Mouse (Mus musculus) kidney, adult 2 months (tissue): ENCODE data around the gene Akap2. TPM values are rescaled to one million over a fixed set of nuclear protein-coding genes. Genes with fewer than 3 reads are reported as not detected.

Experiments used
- DNase-seq: peaks from one replicate; pipeline ENCODE4 v3.0.0; 2021
- H3K27ac ChIP-seq: fragments of 200-500 bp; 2 replicates; pipeline ENCODE4 v1.5.1; 2012; ENCODE audit warnings: low read depth, low read length, control low read depth, inconsistent platforms; ENCODE audit not compliant: insufficient read depth
- H3K27me3 ChIP-seq: fragments of 200-500 bp; replicated peaks from 2 replicates; pipeline ENCODE4 v1.6.1; 2012; ENCODE audit warnings: mild to moderate bottlenecking, moderate library complexity, low read length, inconsistent platforms; ENCODE audit not compliant: control insufficient read depth, insufficient read depth
- H3K36me3 ChIP-seq: fragments of 200-500 bp; 2 replicates; pipeline ENCODE4 v1.6.1; 2012; ENCODE audit warnings: mild to moderate bottlenecking, moderate library complexity, low read length, inconsistent platforms; ENCODE audit not compliant: control insufficient read depth, insufficient read depth
- H3K4me1 ChIP-seq: fragments of 200-500 bp; 2 replicates; pipeline ENCODE4 v1.6.1; 2011; ENCODE audit warnings: low read length; ENCODE audit not compliant: control insufficient read depth, insufficient read depth
- H3K4me3 ChIP-seq: fragments of 200-500 bp; 2 replicates; pipeline ENCODE4 v1.5.1; 2011; ENCODE audit warnings: mild to moderate bottlenecking, low read depth, low read length, control low read depth; ENCODE audit not compliant: insufficient read depth
- CTCF ChIP-seq: fragments of 200-500 bp; conservative IDR thresholded peaks from 2 replicates; pipeline ENCODE4 v1.5.1; 2011; ENCODE audit warnings: low read depth, mild to moderate bottlenecking, control low read depth, low read length, moderate library complexity, mixed read lengths; ENCODE audit not compliant: insufficient read depth, insufficient read length
- POLR2A ChIP-seq: fragments of 200-500 bp; IDR thresholded peaks from one replicate; pipeline ENCODE4 v1.6.1; 2011; ENCODE audit warnings: low read depth, low read length, control low read depth
- WGBS: fragments of 180-500 bp; shearing (Covaris S2); methylation state at CpG from one replicate; pipeline ENCODE4 v1.1.7; 2018; 5-methylcytosine and 5-hydroxymethylcytosine counted together
- polyA plus RNA-seq: library from polyadenylated mRNA; depleted of rRNA; stranded (reverse); fragments of >200 nt; gene quantifications from 2 replicates; pipeline ENCODE4 v1.2.3, GENCODE M21; 2012

The Akap2 gene
- polyA plus RNA-seq, 1 experiment = 126 TPM

DNA sequence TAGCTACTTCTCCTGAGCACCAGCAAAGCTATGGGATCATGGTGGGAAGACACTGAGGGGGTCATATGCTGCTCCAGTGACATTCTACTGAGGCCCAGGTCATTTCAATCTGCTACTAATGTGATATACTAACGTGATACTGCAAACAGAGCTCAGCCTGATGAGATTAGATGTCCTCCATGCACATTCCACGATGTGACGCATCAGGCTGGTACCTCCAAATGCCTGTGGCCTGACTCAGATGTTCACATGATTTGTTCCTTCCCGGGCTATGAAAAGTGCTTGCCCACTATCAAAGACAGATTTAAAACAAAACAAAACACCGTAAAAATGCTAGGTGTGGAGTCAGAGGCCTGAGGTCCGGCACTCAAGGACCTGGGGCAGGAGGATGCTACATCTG is 87.4 kb downstream of the Akap2 start:
- Histone ChIP-seq H3K4me3 (no peak overlapping the region), H3K36me3 (no peaks in the 10 kb centered on the region), H3K27me3 (no peaks in the 10 kb centered on the region), H3K4me1 (peaks cover 10% of the 10 kb centered on the region), H3K27ac (no peak overlapping the region)
- no peak for TF ChIP-seq POLR2A
- no peak for TF ChIP-seq CTCF
- no peak for DNase-seq
- 30% methylated on average over 6 of the region's 6 CpGs for WGBS

DNA sequence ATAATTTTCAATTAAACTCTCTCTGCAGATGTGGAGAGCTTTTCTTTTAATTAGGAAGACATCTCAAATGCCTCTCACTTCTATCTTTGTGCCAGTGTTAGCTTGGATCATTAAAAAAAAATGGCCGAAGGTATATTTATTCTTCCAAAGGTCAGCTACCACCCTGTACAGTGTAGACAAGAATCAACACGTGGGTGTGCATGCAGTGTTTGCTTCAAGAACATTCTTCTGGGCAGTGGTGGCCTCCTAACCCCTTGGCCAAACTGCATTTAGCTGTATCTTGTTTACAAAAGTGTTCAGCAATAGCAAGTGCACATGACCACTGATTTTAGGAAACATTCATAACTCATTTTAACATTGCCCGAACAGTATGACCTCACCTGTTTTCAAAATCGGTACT is 92.0 kb downstream of the Akap2 start:
- H3K4me1 ChIP-seq = peaks cover 2% of the 10 kb centered on the region; the same call in 1 of the 2 replicates
- H3K36me3 ChIP-seq = no peaks in the 10 kb centered on the region
- no peak overlapping the region for H3K4me3 ChIP-seq
- no peak for TF ChIP-seq CTCF
- TF ChIP-seq POLR2A = no peak
- H3K27ac ChIP-seq = no peak overlapping the region
- no peaks in the 10 kb centered on the region for H3K27me3 ChIP-seq
- 34% methylated on average over 4 of the region's 4 CpGs for WGBS
- DNase-seq = no peak

DNA sequence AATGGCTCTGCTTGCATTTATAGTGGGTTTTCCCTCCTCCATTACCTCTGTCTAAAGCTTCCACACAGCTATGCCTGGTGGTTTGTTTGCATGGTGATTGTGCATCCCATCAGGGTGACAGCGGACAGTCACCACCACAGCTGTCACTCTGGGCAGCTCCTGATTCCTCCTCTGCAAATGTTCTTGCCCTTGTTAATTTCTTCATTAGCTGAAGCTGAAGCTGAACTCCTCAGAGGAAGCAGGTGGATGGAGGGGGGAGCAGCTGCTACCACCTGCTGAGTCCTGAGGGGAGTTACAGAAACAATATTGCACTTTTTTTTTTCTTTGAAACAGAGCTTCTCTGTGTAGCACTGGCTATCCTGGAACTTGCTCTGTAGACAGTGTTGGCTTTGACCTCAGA is 94.6 kb downstream of the Akap2 start:
- H3K27ac ChIP-seq = peak overlapping the region; percentile 73; the same call in 1 of the 2 replicates
- no peak overlapping the region for H3K4me3 ChIP-seq
- no peaks in the 10 kb centered on the region for H3K36me3 ChIP-seq
- 93% methylated on average over 1 of the region's 1 CpGs for WGBS
- no peak for DNase-seq
- TF ChIP-seq POLR2A (no peak), CTCF (no peak)
- peaks cover 7% of the 10 kb centered on the region for H3K4me1 ChIP-seq
- H3K27me3 ChIP-seq = no peaks in the 10 kb centered on the region

DNA sequence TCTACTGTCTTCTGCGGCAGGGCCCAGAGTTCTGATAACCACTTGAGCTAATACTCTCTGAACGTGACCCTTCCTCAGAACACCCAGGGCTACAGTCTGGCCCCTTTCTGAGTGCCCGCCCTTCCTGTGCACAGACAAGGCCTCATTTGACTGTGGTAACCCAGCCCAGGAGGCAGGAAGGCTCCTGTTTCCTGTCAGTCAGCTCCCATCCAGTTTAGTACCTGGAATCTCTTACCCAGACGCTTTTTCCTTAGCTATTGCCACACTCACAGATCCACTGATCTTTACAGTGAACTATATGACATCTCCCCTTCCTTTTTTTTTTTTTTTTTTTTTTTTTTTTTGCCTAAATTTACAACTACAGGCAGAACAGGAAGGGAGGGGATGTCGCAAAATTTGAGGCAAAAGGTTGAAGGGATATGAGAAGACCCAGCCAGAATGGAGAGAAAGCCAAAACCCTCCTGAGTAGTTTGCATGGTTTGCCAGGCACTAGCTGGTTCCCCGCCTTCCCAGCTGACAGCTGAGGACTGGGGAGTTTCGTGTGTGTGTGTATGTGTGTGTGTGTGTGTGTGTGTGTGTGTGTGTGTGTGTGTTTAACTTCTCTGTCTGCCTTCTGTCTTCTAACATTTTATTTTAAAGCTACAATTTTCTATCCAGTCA is 95.6 kb downstream of the Akap2 start:
- H3K27me3 ChIP-seq = no peaks in the 10 kb centered on the region
- no peak overlapping the region for H3K4me3 ChIP-seq
- DNase-seq = peak; percentile 74
- peaks cover 7% of the 10 kb centered on the region for H3K4me1 ChIP-seq
- H3K36me3 ChIP-seq = no peaks in the 10 kb centered on the region
- no peak for TF ChIP-seq POLR2A
- no peak for TF ChIP-seq CTCF
- 49% methylated on average over 7 of the region's 7 CpGs for WGBS
- H3K27ac ChIP-seq = peak overlapping the region; percentile 73

DNA sequence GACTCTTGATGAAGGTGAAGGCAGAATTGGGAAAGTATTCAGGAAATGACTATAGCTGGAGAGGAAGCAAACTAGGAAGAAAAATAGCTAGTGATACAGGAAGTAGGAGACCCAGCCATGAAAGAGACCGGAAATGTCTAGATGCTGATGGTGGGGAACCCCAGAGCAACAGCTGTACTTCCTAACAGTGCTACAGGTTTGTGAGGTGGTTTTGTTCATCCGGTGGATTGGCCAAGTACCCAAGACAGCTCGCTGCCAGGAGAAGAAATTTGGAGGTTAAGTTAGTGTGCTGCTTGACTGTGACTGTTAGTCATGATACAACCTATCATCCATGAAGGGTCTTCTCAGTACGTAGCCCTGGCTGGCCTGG is 96.1 kb downstream of the Akap2 start:
- H3K27me3 ChIP-seq = no peaks in the 10 kb centered on the region
- TF ChIP-seq POLR2A (no peak), CTCF (no peak)
- no peak overlapping the region for H3K4me3 ChIP-seq
- no peaks in the 10 kb centered on the region for H3K36me3 ChIP-seq
- 69% methylated on average over 4 of the region's 4 CpGs for whole genome bisulfite sequencing
- peaks cover 7% of the 10 kb centered on the region for H3K4me1 ChIP-seq
- peak overlapping the region; percentile 42 for H3K27ac ChIP-seq
- no peak for DNase-seq

DNA sequence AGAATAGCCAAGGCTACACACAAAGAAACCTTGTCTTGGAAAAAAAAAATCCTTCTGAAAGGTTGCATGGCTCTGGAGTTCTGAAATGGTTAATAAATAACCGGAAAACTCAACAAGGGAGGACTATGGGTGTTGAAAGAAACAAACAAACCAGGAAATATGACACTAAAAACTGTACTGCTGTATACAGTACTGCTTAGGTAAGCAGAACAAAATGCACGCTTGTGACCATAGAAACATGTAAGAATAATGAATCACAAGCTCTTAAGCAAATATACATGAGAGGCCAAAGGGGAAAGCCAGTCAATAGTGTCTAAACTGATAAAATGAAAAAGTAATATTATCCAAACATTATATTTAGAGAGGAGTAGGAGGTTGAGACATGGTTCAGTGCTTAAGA is 97.9 kb downstream of the Akap2 start:
- Histone ChIP-seq H3K27ac (no peak overlapping the region), H3K4me1 (peaks cover 7% of the 10 kb centered on the region), H3K36me3 (no peaks in the 10 kb centered on the region), H3K4me3 (no peak overlapping the region), H3K27me3 (no peaks in the 10 kb centered on the region)
- TF ChIP-seq POLR2A = no peak
- no peak for TF ChIP-seq CTCF
- DNase-seq = peak; percentile 50
- 37% methylated on average over 2 of the region's 2 CpGs for WGBS

DNA sequence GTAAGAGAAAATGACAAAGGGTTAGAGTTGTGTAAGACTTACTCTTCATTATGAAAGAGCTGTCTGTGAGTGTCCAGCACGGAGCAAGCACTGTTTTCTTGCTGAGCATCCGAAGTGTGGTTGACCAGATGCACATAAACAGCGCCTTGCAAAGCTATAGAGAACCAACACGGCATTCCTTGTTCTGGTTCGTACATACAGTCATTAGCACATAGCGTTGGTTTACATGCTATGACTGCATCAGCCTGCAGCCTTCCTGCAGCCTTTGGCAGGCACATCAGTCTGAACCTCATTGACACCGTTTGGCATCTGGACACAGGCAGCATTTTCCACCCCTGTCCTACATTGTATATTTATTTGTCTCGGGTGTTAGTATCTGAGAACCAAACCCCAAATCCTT is 98.7 kb downstream of the Akap2 start:
- H3K27ac ChIP-seq = no peak overlapping the region
- no peaks in the 10 kb centered on the region for H3K27me3 ChIP-seq
- peaks cover 7% of the 10 kb centered on the region for H3K4me1 ChIP-seq
- H3K36me3 ChIP-seq = no peaks in the 10 kb centered on the region
- DNase-seq = no peak
- TF ChIP-seq POLR2A (no peak), CTCF (no peak)
- no peak overlapping the region for H3K4me3 ChIP-seq
- 91% methylated on average over 8 of the region's 8 CpGs for WGBS

DNA sequence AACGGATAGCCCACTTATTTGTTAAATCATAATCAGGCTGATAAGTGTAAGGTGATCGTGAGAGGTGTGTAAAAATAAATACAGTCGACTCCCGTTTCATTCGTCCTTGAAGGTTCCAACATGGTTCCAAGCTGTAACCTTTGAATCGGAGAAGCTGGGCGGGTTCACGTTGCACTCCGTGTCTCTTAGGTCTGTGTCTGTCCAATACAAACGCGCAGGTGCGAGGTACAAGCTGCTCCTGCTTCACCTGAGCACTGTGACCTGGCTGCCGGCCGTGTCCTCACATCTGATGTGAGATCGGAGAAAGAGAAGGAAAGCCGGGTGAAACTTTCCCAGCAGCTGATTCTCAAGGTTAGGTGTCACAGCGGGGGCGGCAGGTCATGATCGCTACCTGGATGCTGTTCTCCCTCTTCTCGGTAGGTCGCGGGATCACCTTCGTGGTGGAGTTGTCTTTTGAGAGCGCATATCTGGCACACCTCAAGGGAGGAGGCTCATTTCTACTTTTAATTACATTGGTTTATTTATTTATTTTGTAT is 103.5 kb downstream of the Akap2 start:
- 75% methylated on average over 24 of the region's 24 CpGs for WGBS
- Histone ChIP-seq H3K4me1 (no peaks in the 10 kb centered on the region), H3K36me3 (no peaks in the 10 kb centered on the region), H3K4me3 (no peak overlapping the region), H3K27ac (peak overlapping the region; percentile 48; the same call in 1 of the 2 replicates), H3K27me3 (no peaks in the 10 kb centered on the region)
- TF ChIP-seq POLR2A (no peak), CTCF (no peak)
- no peak for DNase-seq
